Mouse (Mus musculus) kidney, postnatal 0 days (tissue): ENCODE measurements around the gene Cnih2. TPM values are rescaled to one million over a fixed set of nuclear protein-coding genes. Genes with fewer than 3 reads are reported as not detected.
A peak's percentile ranks its signal among the peaks of the same experiment; 100 is the strongest.

Experiments
- ATAC-seq: fragments of 200-750 bp; cut with Nextera tagmentation; replicated peaks from 2 replicates; pipeline ENCODE4 v1.8.0; 2017; ENCODE audit warnings: low read depth, moderate number of reproducible peaks, moderate TSS enrichment, moderate library complexity; ENCODE audit not compliant: low FRiP score
- DNase-seq: peaks from one replicate; pipeline ENCODE4 v3.0.0-alpha.2; 2016; ENCODE audit warnings: low spot score
- H3K27ac ChIP-seq: fragments of 300-500 bp; sonication (generic); 2 replicates; pipeline ENCODE4 v1.5.1; 2014; ENCODE audit warnings: mild to moderate bottlenecking
- H3K27me3 ChIP-seq: fragments of 300-500 bp; sonication (generic); 2 replicates; pipeline ENCODE4 v1.6.1; 2014; ENCODE audit warnings: low read length, mixed read lengths; ENCODE audit not compliant: insufficient read depth
- H3K36me3 ChIP-seq: fragments of 300-500 bp; sonication (generic); 2 replicates; pipeline ENCODE4 v1.6.1; 2014; ENCODE audit warnings: low read length, mixed read lengths; ENCODE audit not compliant: insufficient read depth
- H3K4me1 ChIP-seq: fragments of 300-500 bp; sonication (generic); replicated peaks from 2 replicates; pipeline ENCODE4 v1.6.1; 2014; ENCODE audit warnings: antibody characterized with exemption, low read length, mixed read lengths; ENCODE audit not compliant: insufficient read depth
- H3K4me2 ChIP-seq: fragments of 300-500 bp; sonication (generic); 2 replicates; pipeline ENCODE4 v1.6.1; 2014; ENCODE audit warnings: mild to moderate bottlenecking, low read length, moderate library complexity, mixed read lengths
- H3K4me3 ChIP-seq: fragments of 300-500 bp; sonication (generic); replicated peaks from 2 replicates; pipeline ENCODE4 v1.5.1; 2014; ENCODE audit warnings: low read depth, low read length
- H3K9ac ChIP-seq: fragments of 300-500 bp; sonication (generic); 2 replicates; pipeline ENCODE4 v1.6.1; 2014; ENCODE audit warnings: low read depth, low read length
- H3K9me3 ChIP-seq: fragments of 300-500 bp; sonication (generic); replicated peaks from 2 replicates; pipeline ENCODE4 v1.6.1; 2016; ENCODE audit warnings: low read length, inconsistent platforms, mixed read lengths
- CTCF ChIP-seq: IDR thresholded peaks from 2 replicates; pipeline ENCODE4 v1.5.1; 2016; ENCODE audit warnings: antibody characterized with exemption, low read depth, mild to moderate bottlenecking, moderate library complexity
- WGBS: fragments of 180-500 bp; shearing (Covaris S2); extraction: QIAGEN DNeasy Blood & Tissue Kit; methylation state at CpG from one replicate; pipeline ENCODE4 v1.1.7; 2014; 5-methylcytosine and 5-hydroxymethylcytosine counted together
- polyA plus RNA-seq: library from polyadenylated mRNA; unstranded; fragments of >200 nt; fragmentation: Nextera tagmentation; extraction: Ambion mirVana; gene quantifications from 2 replicates; pipeline ENCODE4 v1.2.1, GENCODE M21; 2015

Gene Cnih2
- polyA plus RNA-seq, 1 experiment from 2014 or later: 4.2 TPM

- DNase-seq: no peak
- ATAC-seq: no peak
- peaks cover 27% of the 10 kb centered on the region for H3K4me1 ChIP-seq
- H3K27me3 ChIP-seq: no peaks in the 10 kb centered on the region
- 8% methylated on average over 15 of the region's 15 CpGs for WGBS
- no peak for TF ChIP-seq CTCF
- H3K9me3 ChIP-seq: no peaks in the 10 kb centered on the region
- H3K4me3 ChIP-seq: peak overlapping the region; percentile 50; the same call in 1 of the 2 replicates
- H3K4me2 ChIP-seq: peak overlapping the region; percentile 86
- H3K27ac ChIP-seq: peak overlapping the region; percentile 70
- no peak overlapping the region for H3K9ac ChIP-seq
- H3K36me3 ChIP-seq: no peaks in the 10 kb centered on the region
Measured at GRCm38 (mm10) chr19:5067040-5067799, 31.1 kb downstream of the Cnih2 start.

GRCm38 (mm10) chr19:5065104-5065503, 33.2 kb downstream of the Cnih2 start:
- H3K4me1 ChIP-seq: peaks cover 38% of the 10 kb centered on the region
- no peak for ATAC-seq
- no peak for DNase-seq
- no peak for TF ChIP-seq CTCF
- H3K4me3 ChIP-seq: no peak overlapping the region
- H3K9me3 ChIP-seq: no peaks in the 10 kb centered on the region
- H3K9ac ChIP-seq: no peak overlapping the region
- H3K36me3 ChIP-seq: no peaks in the 10 kb centered on the region
- 49% methylated on average over 7 of the region's 7 CpGs for WGBS
- H3K4me2 ChIP-seq: no peak overlapping the region
- H3K27ac ChIP-seq: no peak overlapping the region
- H3K27me3 ChIP-seq: no peaks in the 10 kb centered on the region

DNA sequence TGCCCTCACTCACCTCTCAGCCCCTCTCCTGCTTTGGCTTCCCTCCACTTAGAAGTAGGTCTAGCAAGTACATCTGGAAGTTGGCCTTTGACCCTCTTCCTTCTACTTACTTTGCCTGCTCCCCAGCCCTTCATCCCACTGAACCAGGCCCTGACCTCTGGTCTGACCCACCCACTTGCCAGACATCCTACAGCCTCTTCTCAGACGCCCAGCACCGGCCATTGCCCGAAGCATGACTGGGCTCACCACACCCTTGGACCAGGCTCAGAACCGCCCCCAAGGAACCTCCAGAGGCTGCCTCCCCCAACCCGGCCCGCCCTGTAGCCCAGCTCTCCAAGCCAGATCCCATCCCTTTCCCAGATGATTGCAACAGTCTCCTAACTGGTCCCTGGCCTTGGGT, 35.9 kb downstream of the Cnih2 start:
- Histone ChIP-seq H3K27ac (no peak overlapping the region), H3K9ac (no peak overlapping the region), H3K4me1 (peaks cover 39% of the 10 kb centered on the region), H3K36me3 (no peaks in the 10 kb centered on the region), H3K27me3 (no peaks in the 10 kb centered on the region), H3K4me3 (no peak overlapping the region), H3K4me2 (no peak overlapping the region), H3K9me3 (no peaks in the 10 kb centered on the region)
- DNase-seq (no peak), ATAC-seq (no peak)
- 59% methylated on average over 6 of the region's 6 CpGs for WGBS
- no peak for TF ChIP-seq CTCF

GRCm38 (mm10) chr19:5062041-5062440, 36.3 kb downstream of the Cnih2 start:
- Histone ChIP-seq H3K9me3 (no peaks in the 10 kb centered on the region), H3K9ac (no peak overlapping the region), H3K27me3 (no peaks in the 10 kb centered on the region), H3K4me2 (no peak overlapping the region), H3K4me1 (peaks cover 35% of the 10 kb centered on the region), H3K27ac (no peak overlapping the region), H3K36me3 (no peaks in the 10 kb centered on the region), H3K4me3 (no peak overlapping the region)
- 88% methylated on average over 5 of the region's 5 CpGs for WGBS
- no peak for TF ChIP-seq CTCF
- DNase-seq: no peak
- no peak for ATAC-seq

GRCm38 (mm10) chr19:5060365-5061330, 37.7 kb downstream of the Cnih2 start:
- no peak for DNase-seq
- Histone ChIP-seq H3K4me1 (peaks cover 32% of the 10 kb centered on the region), H3K4me2 (no peak overlapping the region)

More at GRCm38 (mm10) chr19:5060365-5061330, 37.7 kb downstream of the Cnih2 start:
- ATAC-seq: no peak
- no peak for TF ChIP-seq CTCF
- Histone ChIP-seq H3K27ac (peak overlapping the region; percentile 8), H3K9ac (no peak overlapping the region), H3K9me3 (no peaks in the 10 kb centered on the region), H3K27me3 (no peaks in the 10 kb centered on the region), H3K36me3 (no peaks in the 10 kb centered on the region), H3K4me3 (no peak overlapping the region)
- WGBS: 35% methylated on average over 5 of the region's 5 CpGs
